Mouse (Mus musculus) heart, embryonic 10.5 days (tissue): ENCODE results near the gene Snx29. TPM values are rescaled to one million over a fixed set of nuclear protein-coding genes. Genes with fewer than 3 reads are reported as not detected.
A peak's percentile ranks its signal among the peaks of the same experiment; 100 is the strongest.
"Not testable (repeated sequence)": the region's sequence is repeated elsewhere in the genome, so short reads cannot be mapped to it uniquely, and the experiment has no call there.

Experiments used
- DNase-seq: peaks from one replicate; pipeline ENCODE4 v3.0.0-alpha.2; 2017; ENCODE audit warnings: low spot score
- H3K27ac ChIP-seq: fragments of 300-500 bp; sonication (generic); 2 replicates; pipeline ENCODE4 v1.5.1; 2016; ENCODE audit warnings: mild to moderate bottlenecking
- H3K27me3 ChIP-seq: fragments of 300-500 bp; sonication (generic); 2 replicates; pipeline ENCODE4 v1.6.1; 2016; ENCODE audit warnings: mild to moderate bottlenecking; ENCODE audit not compliant: poor library complexity, insufficient read depth, severe bottlenecking
- H3K36me3 ChIP-seq: fragments of 300-500 bp; sonication (generic); 2 replicates; pipeline ENCODE4 v1.6.1; 2016; ENCODE audit warnings: mild to moderate bottlenecking, moderate library complexity
- H3K4me1 ChIP-seq: fragments of 300-500 bp; sonication (generic); 2 replicates; pipeline ENCODE4 v1.6.1; 2016; ENCODE audit warnings: mild to moderate bottlenecking
- H3K4me3 ChIP-seq: fragments of 300-500 bp; sonication (generic); 2 replicates; pipeline ENCODE4 v1.5.1; 2016; ENCODE audit warnings: mild to moderate bottlenecking, moderate library complexity
- H3K9me3 ChIP-seq: fragments of 300-500 bp; sonication (generic); 2 replicates; pipeline ENCODE4 v1.6.1; 2016; ENCODE audit warnings: mild to moderate bottlenecking, moderate library complexity
- WGBS: fragments of 180-500 bp; shearing (Covaris S2); methylation state at CpG from one replicate; pipeline ENCODE4 v1.1.7; 2016; 5-methylcytosine and 5-hydroxymethylcytosine counted together
- polyA plus RNA-seq: library from polyadenylated mRNA; unstranded; fragments of >200 nt; fragmentation: Nextera tagmentation; extraction: Ambion mirVana; gene quantifications from 2 replicates; pipeline ENCODE4 v1.2.1, GENCODE M21; 2016

Gene Snx29
- polyA plus RNA-seq, result 6.7 and 7.9 TPM in 2 replicates

- peak within 1 kb of the TSS; percentile 91 for H3K27ac ChIP-seq
- H3K27me3 ChIP-seq, result no peaks in the 10 kb centered on the region
- peak within 1 kb of the TSS; percentile 86 for H3K4me3 ChIP-seq
- peak; percentile 96 for DNase-seq
- H3K4me1 ChIP-seq, result peaks cover 12% of the 10 kb centered on the region; the same call in 1 of the 2 replicates
- WGBS, result 4% methylated on average over 61 of the region's 61 CpGs
- no peaks in the 10 kb centered on the region for H3K36me3 ChIP-seq
- H3K9me3 ChIP-seq, result no peaks in the 10 kb centered on the region
Observed at GRCm38 (mm10) chr16:11322409-11323323, at the start of gene Snx29. TSS of gene Snx29 (plus strand) at chr16:11322908.

GRCm38 (mm10) chr16:11276888-11277287 lies 45.8 kb upstream of the Snx29 start:
- H3K4me1 ChIP-seq, result no peaks in the 10 kb centered on the region
- whole genome bisulfite sequencing, result 47% methylated on average over 3 of the region's 3 CpGs
- no peaks in the 10 kb centered on the region for H3K9me3 ChIP-seq
- no peaks in the 10 kb centered on the region for H3K36me3 ChIP-seq
- no peak overlapping the region for H3K4me3 ChIP-seq
- H3K27ac ChIP-seq, result no peak overlapping the region
- no peaks in the 10 kb centered on the region for H3K27me3 ChIP-seq
- no peak for DNase-seq

GRCm38 (mm10) chr16:11278778-11279177 lies 43.9 kb upstream of the Snx29 start:
- Histone ChIP-seq H3K9me3 (no peaks in the 10 kb centered on the region), H3K36me3 (no peaks in the 10 kb centered on the region), H3K27me3 (no peaks in the 10 kb centered on the region), H3K27ac (no peak overlapping the region), H3K4me3 (no peak overlapping the region), H3K4me1 (no peaks in the 10 kb centered on the region)
- no peak for DNase-seq
- 68% methylated on average over 6 of the region's 6 CpGs for WGBS

GRCm38 (mm10) chr16:11282655-11283232 lies 40.0 kb upstream of the Snx29 start:
- no peak for DNase-seq
- Histone ChIP-seq H3K9me3 (no peaks in the 10 kb centered on the region), H3K27me3 (no peaks in the 10 kb centered on the region), H3K27ac (no peak overlapping the region), H3K4me3 (no peak overlapping the region), H3K36me3 (no peaks in the 10 kb centered on the region), H3K4me1 (no peaks in the 10 kb centered on the region)
- WGBS, result 71% methylated on average over 5 of the region's 5 CpGs

GRCm38 (mm10) chr16:11284881-11285280 lies 37.8 kb upstream of the Snx29 start:
- DNase-seq, result no peak
- H3K36me3 ChIP-seq, result no peaks in the 10 kb centered on the region
- no peak overlapping the region for H3K4me3 ChIP-seq
- no peaks in the 10 kb centered on the region for H3K4me1 ChIP-seq
- no peaks in the 10 kb centered on the region for H3K9me3 ChIP-seq
- WGBS, result 77% methylated on average over 2 of the region's 2 CpGs
- H3K27me3 ChIP-seq, result no peaks in the 10 kb centered on the region
- no peak overlapping the region for H3K27ac ChIP-seq

GRCm38 (mm10) chr16:11285949-11286348 lies 36.8 kb upstream of the Snx29 start:
- H3K4me1 ChIP-seq, result no peaks in the 10 kb centered on the region
- no peak for DNase-seq
- no peaks in the 10 kb centered on the region for H3K36me3 ChIP-seq
- 83% methylated on average over 2 of the region's 2 CpGs for WGBS
- no peak overlapping the region for H3K27ac ChIP-seq
- no peaks in the 10 kb centered on the region for H3K9me3 ChIP-seq
- no peaks in the 10 kb centered on the region for H3K27me3 ChIP-seq
- H3K4me3 ChIP-seq, result no peak overlapping the region

GRCm38 (mm10) chr16:11288873-11289272 lies 33.8 kb upstream of the Snx29 start:
- not testable (repeated sequence) for H3K27ac ChIP-seq, H3K4me1 ChIP-seq, H3K27me3 ChIP-seq, H3K9me3 ChIP-seq, H3K36me3 ChIP-seq, DNase-seq, H3K4me3 ChIP-seq
- WGBS, result 89% methylated on average over 8 of the region's 8 CpGs

- not testable (repeated sequence) for H3K27ac ChIP-seq
- WGBS, result 70% methylated on average over 4 of the region's 4 CpGs
Observed at GRCm38 (mm10) chr16:11295583-11295982, 27.1 kb upstream of the Snx29 start.

GRCm38 (mm10) chr16:11297700-11298099 lies 25.0 kb upstream of the Snx29 start:
- not testable (repeated sequence) for H3K36me3 ChIP-seq, DNase-seq, H3K27me3 ChIP-seq, H3K4me3 ChIP-seq, H3K4me1 ChIP-seq, H3K9me3 ChIP-seq, H3K27ac ChIP-seq
- 67% methylated on average over 1 of the region's 1 CpGs for WGBS

More at GRCm38 (mm10) chr16:11295583-11295982, 27.1 kb upstream of the Snx29 start:
- not testable (repeated sequence) for H3K9me3 ChIP-seq, H3K36me3 ChIP-seq, H3K27me3 ChIP-seq, DNase-seq, H3K4me1 ChIP-seq, H3K4me3 ChIP-seq

GRCm38 (mm10) chr16:11303741-11304140 lies 19.0 kb upstream of the Snx29 start:
- no peak for DNase-seq
- no peaks in the 10 kb centered on the region for H3K4me1 ChIP-seq

GRCm38 (mm10) chr16:11305531-11305930 lies 17.2 kb upstream of the Snx29 start:
- Histone ChIP-seq H3K9me3 (no peaks in the 10 kb centered on the region), H3K36me3 (no peaks in the 10 kb centered on the region), H3K27ac (no peak overlapping the region), H3K27me3 (no peaks in the 10 kb centered on the region), H3K4me1 (no peaks in the 10 kb centered on the region), H3K4me3 (no peak overlapping the region)
- WGBS, result 80% methylated on average over 2 of the region's 2 CpGs
- no peak for DNase-seq

More at GRCm38 (mm10) chr16:11303741-11304140, 19.0 kb upstream of the Snx29 start:
- H3K27me3 ChIP-seq, result no peaks in the 10 kb centered on the region
- H3K4me3 ChIP-seq, result no peak overlapping the region
- H3K27ac ChIP-seq, result no peak overlapping the region
- no peaks in the 10 kb centered on the region for H3K9me3 ChIP-seq
- no peaks in the 10 kb centered on the region for H3K36me3 ChIP-seq

- no peak for DNase-seq
- no peaks in the 10 kb centered on the region for H3K9me3 ChIP-seq
- 67% methylated on average over 7 of the region's 7 CpGs for WGBS
- H3K4me3 ChIP-seq, result no peak within 1 kb of the TSS
- H3K36me3 ChIP-seq, result no peaks in the 10 kb centered on the region
- H3K4me1 ChIP-seq, result 0 out of 2 replicates have a peak, but pooled peaks cover 4% of the 10 kb centered on the region
- no peaks in the 10 kb centered on the region for H3K27me3 ChIP-seq
- no peak within 1 kb of the TSS for H3K27ac ChIP-seq
Observed at GRCm38 (mm10) chr16:11313512-11313911, 9.2 kb upstream of the Snx29 start, which contains the start of gene Tnfrsf17. TSS of gene Tnfrsf17 (plus strand) at chr16:11313812.

GRCm38 (mm10) chr16:11315786-11316320 lies 6.9 kb upstream of the Snx29 start:
- WGBS, result 64% methylated on average over 5 of the region's 5 CpGs

More at GRCm38 (mm10) chr16:11315786-11316320, 6.9 kb upstream of the Snx29 start:
- H3K36me3 ChIP-seq, result no peaks in the 10 kb centered on the region
- 0 out of 2 replicates have a peak, but pooled peaks cover 4% of the 10 kb centered on the region for H3K4me1 ChIP-seq
- no peak overlapping the region for H3K4me3 ChIP-seq
- H3K27ac ChIP-seq, result no peak overlapping the region
- H3K9me3 ChIP-seq, result no peaks in the 10 kb centered on the region
- DNase-seq, result no peak
- H3K27me3 ChIP-seq, result no peaks in the 10 kb centered on the region
